Mouse (Mus musculus) limb, embryonic 10.5 days (tissue): ENCODE measurements around the gene Sdc4. TPM values are rescaled to one million over a fixed set of nuclear protein-coding genes. Genes with fewer than 3 reads are reported as not detected.
A peak's percentile ranks its signal among the peaks of the same experiment; 100 is the strongest.

Experiments
- DNase-seq: peaks from one replicate; pipeline ENCODE4 v3.0.0-alpha.2; 2017; ENCODE audit warnings: low spot score
- H3K27ac ChIP-seq: fragments of 300-500 bp; sonication (generic); 2 replicates; pipeline ENCODE4 v1.5.1; 2016; ENCODE audit warnings: mild to moderate bottlenecking
- H3K27me3 ChIP-seq: fragments of 300-500 bp; sonication (generic); 2 replicates; pipeline ENCODE4 v1.6.1; 2016; ENCODE audit warnings: low read depth, mild to moderate bottlenecking; ENCODE audit not compliant: poor library complexity, severe bottlenecking
- H3K36me3 ChIP-seq: fragments of 300-500 bp; sonication (generic); 2 replicates; pipeline ENCODE4 v1.6.1; 2016; ENCODE audit warnings: mild to moderate bottlenecking, moderate library complexity
- H3K4me1 ChIP-seq: fragments of 300-500 bp; sonication (generic); 2 replicates; pipeline ENCODE4 v1.6.1; 2016
- H3K4me3 ChIP-seq: fragments of 300-500 bp; sonication (generic); 2 replicates; pipeline ENCODE4 v1.5.1; 2016; ENCODE audit warnings: mild to moderate bottlenecking, moderate library complexity
- H3K9me3 ChIP-seq: fragments of 300-500 bp; sonication (generic); replicated peaks from 2 replicates; pipeline ENCODE4 v1.6.1; 2016; ENCODE audit warnings: mild to moderate bottlenecking
- WGBS: fragments of 180-500 bp; shearing (Covaris S2); methylation state at CpG from one replicate; pipeline ENCODE4 v1.1.7; 2016; 5-methylcytosine and 5-hydroxymethylcytosine counted together
- polyA plus RNA-seq: library from polyadenylated mRNA; unstranded; fragments of >200 nt; fragmentation: Nextera tagmentation; extraction: Ambion mirVana; gene quantifications from 2 replicates; pipeline ENCODE4 v1.2.1, GENCODE M21; 2016

The Sdc4 gene
- polyA plus RNA-seq, 1 experiment from 2014 or later = 24.2 TPM

DNA sequence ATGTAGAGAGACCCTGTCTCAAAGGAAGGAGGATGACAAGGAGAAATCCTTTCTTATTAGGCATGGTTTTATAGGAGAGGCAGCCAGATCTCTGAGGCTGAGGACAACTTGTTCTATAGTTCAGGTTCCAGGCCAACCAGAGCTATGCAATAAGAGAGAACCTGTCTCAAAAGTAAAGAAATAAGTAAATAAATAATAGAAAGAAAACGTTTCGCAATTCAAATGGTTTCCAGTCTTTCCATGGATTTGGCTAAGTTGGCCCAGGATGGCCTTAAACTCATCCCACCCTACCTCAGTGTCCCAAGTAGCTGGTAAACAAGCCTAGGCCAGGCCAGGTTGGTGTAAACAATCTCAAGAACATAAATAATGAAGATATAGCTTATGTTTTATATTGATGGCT is 1.0 kb upstream of the Sdc4 start:
- no peak for DNase-seq
- peaks cover 42% of the 10 kb centered on the region for H3K27me3 ChIP-seq
- no peaks in the 10 kb centered on the region for H3K36me3 ChIP-seq
- H3K9me3 ChIP-seq = no peaks in the 10 kb centered on the region
- H3K4me1 ChIP-seq = peaks cover 41% of the 10 kb centered on the region
- H3K27ac ChIP-seq = no peak overlapping the region
- no peak overlapping the region for H3K4me3 ChIP-seq
- 80% methylated on average over 2 of the region's 2 CpGs for WGBS

DNA sequence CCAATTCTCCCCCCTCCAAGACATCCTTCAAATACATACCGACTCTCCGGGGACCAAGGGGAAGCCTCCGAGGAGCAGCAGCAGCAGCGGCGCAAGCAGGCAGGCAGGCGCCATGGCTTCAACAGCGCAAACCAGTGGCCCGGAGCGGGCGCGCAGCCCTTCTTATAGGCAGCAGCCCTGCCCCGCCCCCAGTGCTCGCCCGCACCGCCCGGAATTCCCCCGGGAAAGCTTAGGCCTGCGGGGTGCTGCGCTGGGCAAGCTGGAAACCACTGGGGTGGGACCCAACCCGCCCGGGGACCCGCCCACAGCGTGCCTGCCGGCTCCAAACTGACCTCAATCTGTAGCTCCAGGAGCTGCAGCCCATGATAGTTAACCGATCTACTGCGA is 643 bp downstream of the Sdc4 start:
- H3K27me3 ChIP-seq = peaks cover 48% of the 10 kb centered on the region
- H3K9me3 ChIP-seq = no peaks in the 10 kb centered on the region
- peak overlapping the region; percentile 68 for H3K4me3 ChIP-seq
- WGBS = under 1% methylated on average over 26 of the region's 26 CpGs
- peaks cover 53% of the 10 kb centered on the region for H3K4me1 ChIP-seq
- no peaks in the 10 kb centered on the region for H3K36me3 ChIP-seq
- peak; percentile 89 for DNase-seq
- peak overlapping the region; percentile 88 for H3K27ac ChIP-seq

DNA sequence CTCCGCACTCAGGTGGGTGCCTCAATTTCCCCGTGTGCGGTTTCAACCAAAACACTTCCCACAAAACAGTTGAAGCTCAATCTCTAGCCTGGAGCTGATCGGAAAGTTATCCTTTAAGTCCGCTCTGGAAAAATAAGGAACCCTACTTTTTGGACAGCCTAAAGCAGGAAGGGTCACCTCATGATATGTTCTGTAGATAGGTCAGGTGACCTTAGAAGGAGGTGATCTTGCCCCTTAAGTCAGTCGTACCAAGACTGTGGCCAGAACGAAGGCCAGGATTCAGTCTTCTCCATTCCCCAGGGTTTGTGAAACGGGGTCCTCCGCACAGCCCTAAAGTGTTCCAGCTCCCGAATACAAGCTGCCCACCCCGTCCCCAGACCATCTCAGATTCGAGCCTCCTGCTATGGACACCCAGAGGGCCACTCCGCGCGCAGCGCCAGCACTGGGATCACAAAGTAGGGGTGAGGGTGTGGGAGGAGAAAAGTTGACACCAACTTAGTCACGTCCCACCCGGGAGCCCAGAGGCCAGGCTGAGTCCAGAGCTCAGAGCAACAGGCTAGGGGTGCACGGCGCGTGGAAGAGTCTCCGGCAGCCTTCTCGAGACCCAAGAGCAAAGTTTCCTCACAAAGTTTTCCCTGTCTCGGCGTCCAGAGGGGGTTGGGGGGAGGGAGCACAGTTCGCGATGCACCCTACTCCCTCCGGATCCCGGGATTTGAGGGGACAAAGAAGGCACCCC is 1.2 kb downstream of the Sdc4 start:
- Histone ChIP-seq H3K27me3 (peaks cover 48% of the 10 kb centered on the region), H3K36me3 (no peaks in the 10 kb centered on the region), H3K9me3 (no peaks in the 10 kb centered on the region), H3K4me1 (peaks cover 58% of the 10 kb centered on the region), H3K4me3 (peak overlapping the region; percentile 68), H3K27ac (peak overlapping the region; percentile 88)
- WGBS = 1% methylated on average over 29 of the region's 29 CpGs
- peak; percentile 64 for DNase-seq

DNA sequence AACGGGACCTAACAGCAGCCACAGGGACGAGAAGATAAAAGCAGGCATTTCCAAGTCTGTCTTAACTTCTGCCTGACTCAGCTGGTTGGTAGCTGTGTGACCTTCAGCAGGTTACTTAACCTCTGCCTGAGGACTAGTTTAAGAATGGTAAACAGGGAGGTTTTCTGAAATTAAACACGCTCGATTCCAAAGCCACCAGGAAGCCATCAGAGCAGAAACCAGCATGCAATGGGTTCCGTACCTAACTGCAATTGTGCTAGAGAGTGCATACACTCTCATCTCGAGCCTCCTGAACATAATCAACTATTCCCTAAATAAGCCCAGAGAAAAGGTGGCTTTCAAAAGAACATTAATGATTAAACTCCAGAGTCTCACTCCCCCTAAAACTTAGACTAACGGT is 2.0 kb downstream of the Sdc4 start:
- 33% methylated on average over 7 of the region's 7 CpGs for WGBS
- no peak for DNase-seq
- Histone ChIP-seq H3K27me3 (peaks cover 48% of the 10 kb centered on the region), H3K9me3 (no peaks in the 10 kb centered on the region), H3K36me3 (no peaks in the 10 kb centered on the region), H3K27ac (0 out of 2 replicates have a peak overlapping the region, but pooled peaks have one; percentile 14), H3K4me1 (peaks cover 66% of the 10 kb centered on the region), H3K4me3 (peak overlapping the region; percentile 68)

DNA sequence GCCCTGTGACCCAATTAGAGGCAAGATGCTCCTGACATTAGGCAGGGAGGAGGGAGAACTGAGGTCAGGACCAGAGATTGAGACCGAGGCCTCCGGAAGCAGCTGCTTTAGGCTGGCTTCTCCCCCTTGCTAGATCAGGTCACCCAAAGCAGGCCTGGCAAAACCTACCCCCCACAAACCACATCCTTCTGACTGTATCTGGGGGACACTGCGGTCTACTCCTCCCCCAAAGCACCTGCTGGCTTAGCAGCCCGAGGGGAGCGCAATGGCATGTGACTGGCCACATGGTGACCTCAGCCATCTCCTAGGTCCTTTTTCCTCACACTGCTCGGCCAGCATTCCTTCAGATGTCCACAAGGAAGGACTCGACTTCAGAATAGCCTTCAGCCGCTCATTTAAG is 2.5 kb downstream of the Sdc4 start:
- Histone ChIP-seq H3K4me3 (peak overlapping the region; percentile 68), H3K27me3 (peaks cover 50% of the 10 kb centered on the region), H3K9me3 (no peaks in the 10 kb centered on the region), H3K4me1 (peaks cover 72% of the 10 kb centered on the region), H3K27ac (0 out of 2 replicates have a peak overlapping the region, but pooled peaks have one; percentile 14), H3K36me3 (no peaks in the 10 kb centered on the region)
- 34% methylated on average over 8 of the region's 8 CpGs for WGBS
- DNase-seq = no peak

DNA sequence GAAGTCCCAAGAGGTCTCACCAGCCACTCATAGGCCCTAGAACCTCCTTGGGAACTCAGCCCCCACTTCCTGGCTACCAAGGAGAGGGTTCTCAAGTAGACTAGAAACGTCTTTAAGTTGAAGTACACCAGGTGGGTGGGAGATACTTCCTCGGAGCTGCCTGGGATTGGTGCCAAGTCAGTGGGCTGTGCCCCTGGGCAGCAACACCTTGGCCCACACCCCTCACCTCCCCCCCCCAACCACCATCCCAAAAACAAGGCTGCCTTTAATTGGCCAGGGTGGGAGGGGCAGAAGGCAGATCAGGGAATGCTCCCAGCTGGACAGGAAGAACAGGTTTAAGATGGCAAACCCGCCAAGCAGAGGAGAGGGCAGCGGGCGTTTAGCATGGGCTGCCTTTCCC is 3.4 kb downstream of the Sdc4 start:
- 70% methylated on average over 5 of the region's 5 CpGs for WGBS
- no peaks in the 10 kb centered on the region for H3K9me3 ChIP-seq

DNA sequence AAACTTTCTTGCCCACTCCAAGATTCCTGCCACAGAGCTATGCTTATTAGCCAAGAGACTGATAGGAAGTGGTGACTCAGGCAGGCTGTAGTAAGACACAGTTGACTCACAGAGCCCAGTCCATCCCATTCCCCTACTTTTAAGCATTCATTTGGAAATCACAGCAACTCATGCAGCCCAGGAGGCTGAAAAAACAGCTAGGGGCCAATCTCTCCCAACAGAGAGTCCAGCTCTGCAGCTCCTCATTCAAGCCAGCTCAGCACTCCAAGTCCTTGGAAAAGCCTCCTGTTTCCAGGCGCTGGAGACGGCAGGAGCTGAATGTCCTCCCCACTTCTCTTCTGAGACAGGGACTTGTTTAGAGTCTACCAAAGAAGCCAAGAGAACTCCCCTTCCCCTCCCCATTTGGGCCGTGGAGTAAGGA is 4.7 kb downstream of the Sdc4 start:
- no peak for DNase-seq
- WGBS = 75% methylated on average over 3 of the region's 3 CpGs
- H3K27ac ChIP-seq = no peak overlapping the region
- peaks cover 46% of the 10 kb centered on the region for H3K27me3 ChIP-seq
- H3K36me3 ChIP-seq = no peaks in the 10 kb centered on the region
- no peak overlapping the region for H3K4me3 ChIP-seq
- H3K4me1 ChIP-seq = peaks cover 92% of the 10 kb centered on the region
- no peaks in the 10 kb centered on the region for H3K9me3 ChIP-seq

More for the DNA sequence above, 3.4 kb downstream of the Sdc4 start:
- Histone ChIP-seq H3K36me3 (no peaks in the 10 kb centered on the region), H3K4me1 (peaks cover 80% of the 10 kb centered on the region), H3K27me3 (peaks cover 48% of the 10 kb centered on the region), H3K27ac (no peak overlapping the region), H3K4me3 (no peak overlapping the region)
- no peak for DNase-seq

DNA sequence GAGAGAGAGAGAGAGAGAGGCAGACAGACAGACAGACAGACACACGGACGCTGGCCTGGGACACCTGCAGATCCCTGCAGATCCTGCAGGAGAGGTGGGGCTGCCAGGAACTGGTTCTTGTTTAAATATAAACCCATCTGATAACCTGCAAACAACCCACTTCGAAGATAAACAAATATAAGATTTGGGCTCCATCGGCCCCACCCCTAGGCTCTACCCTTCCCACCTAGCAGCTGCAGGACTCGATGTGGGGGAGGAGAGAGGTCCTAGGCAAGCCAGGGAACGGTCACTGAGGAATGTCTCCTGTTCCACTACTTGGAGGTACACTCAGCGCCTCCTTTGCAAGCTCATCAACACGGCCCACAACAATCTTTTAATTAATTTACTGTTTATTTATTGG is 5.4 kb downstream of the Sdc4 start:
- no peak overlapping the region for H3K4me3 ChIP-seq
- no peaks in the 10 kb centered on the region for H3K9me3 ChIP-seq
- H3K4me1 ChIP-seq = peaks cover 87% of the 10 kb centered on the region
- H3K27ac ChIP-seq = no peak overlapping the region
- H3K36me3 ChIP-seq = no peaks in the 10 kb centered on the region
- DNase-seq = no peak
- WGBS = 56% methylated on average over 8 of the region's 8 CpGs
- H3K27me3 ChIP-seq = peaks cover 46% of the 10 kb centered on the region

DNA sequence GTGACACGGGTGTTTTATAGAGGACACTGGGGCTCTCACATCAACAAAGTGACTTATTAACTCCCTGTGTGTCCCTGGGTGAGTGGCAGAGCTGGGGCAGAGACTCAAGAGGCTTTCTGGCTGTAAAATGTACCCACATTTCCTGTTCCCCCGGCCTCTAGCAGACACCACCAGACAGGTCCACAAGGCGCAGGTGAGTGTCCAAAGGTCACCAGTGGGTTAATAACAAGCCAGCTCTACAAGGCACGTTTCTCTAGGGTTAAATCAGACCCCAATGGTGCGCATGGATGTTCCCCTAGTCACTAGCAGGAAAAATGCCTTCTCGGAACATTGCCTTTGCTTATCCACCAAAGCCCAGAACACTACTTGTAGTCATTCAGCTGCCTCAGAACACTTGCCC is 6.0 kb downstream of the Sdc4 start:
- H3K4me1 ChIP-seq = peaks cover 87% of the 10 kb centered on the region
- H3K4me3 ChIP-seq = no peak overlapping the region
- H3K27me3 ChIP-seq = peaks cover 46% of the 10 kb centered on the region
- H3K9me3 ChIP-seq = no peaks in the 10 kb centered on the region
- DNase-seq = no peak
- 68% methylated on average over 6 of the region's 6 CpGs for WGBS
- H3K27ac ChIP-seq = no peak overlapping the region
- no peaks in the 10 kb centered on the region for H3K36me3 ChIP-seq

DNA sequence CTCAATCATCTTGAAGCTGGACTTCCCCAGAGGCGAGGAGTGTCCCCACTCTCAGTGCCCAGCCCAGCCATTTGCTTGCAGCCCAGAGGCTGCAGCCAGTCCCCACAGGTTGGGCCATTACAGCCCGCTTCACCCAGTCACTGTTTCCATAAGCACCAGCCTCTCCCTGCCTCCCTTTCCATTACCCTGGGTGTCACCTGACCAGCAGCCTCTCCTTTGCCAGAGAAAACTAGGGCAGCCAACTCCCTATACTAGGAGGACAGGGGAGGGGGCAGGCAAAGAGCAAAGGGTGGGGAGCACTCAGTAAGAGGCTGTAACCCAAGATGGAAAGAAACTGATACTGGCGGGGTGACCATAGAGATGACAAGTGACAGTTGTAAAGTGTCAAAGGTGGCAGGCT is 6.7 kb downstream of the Sdc4 start:
- H3K9me3 ChIP-seq = no peaks in the 10 kb centered on the region
- no peak for DNase-seq
- peaks cover 87% of the 10 kb centered on the region for H3K4me1 ChIP-seq
- 41% methylated on average over 3 of the region's 3 CpGs for WGBS
- H3K4me3 ChIP-seq = peak overlapping the region; percentile 24; the same call in 1 of the 2 replicates
- H3K27me3 ChIP-seq = peaks cover 43% of the 10 kb centered on the region
- H3K36me3 ChIP-seq = no peaks in the 10 kb centered on the region
- peak overlapping the region; percentile 77 for H3K27ac ChIP-seq

DNA sequence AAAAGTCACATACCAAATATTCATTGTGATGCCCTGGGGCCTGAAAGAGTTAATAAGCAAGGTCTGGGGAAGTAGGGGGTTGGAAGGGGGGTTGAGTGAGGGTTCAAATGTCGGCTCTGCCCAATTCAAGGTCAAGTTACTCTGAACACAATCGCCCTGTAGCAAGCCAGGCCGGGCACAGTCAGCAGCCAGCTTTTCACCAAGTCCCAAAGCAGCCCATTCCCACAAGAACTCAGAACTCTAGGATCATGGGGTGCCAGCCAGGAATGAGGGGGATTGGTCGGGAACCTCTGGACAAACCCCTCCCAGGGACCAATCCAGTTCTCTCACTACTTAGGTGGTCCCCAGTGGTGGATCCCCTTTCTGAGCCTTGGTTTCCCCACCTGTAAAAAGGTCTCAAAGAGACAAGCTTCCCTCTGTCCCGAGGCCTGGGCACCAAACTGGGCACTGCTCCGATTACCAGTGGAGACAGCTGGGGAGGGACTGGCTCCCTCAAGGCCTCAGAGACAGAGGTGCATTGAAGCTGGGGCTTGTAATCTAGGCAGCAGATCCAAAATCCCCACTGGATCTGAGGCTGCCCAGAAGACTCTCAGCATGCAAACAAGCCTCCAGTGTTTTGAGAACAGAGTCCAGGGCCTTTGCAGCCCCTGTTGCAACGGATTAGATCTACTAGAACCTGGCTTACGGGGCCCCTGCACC is 7.3 kb downstream of the Sdc4 start:
- DNase-seq = no peak
- H3K9me3 ChIP-seq = no peaks in the 10 kb centered on the region
- H3K4me1 ChIP-seq = peaks cover 87% of the 10 kb centered on the region
- 23% methylated on average over 8 of the region's 8 CpGs for WGBS
- no peaks in the 10 kb centered on the region for H3K36me3 ChIP-seq
- H3K27me3 ChIP-seq = peaks cover 43% of the 10 kb centered on the region
- peak overlapping the region; percentile 77 for H3K27ac ChIP-seq
- peak overlapping the region; percentile 24 for H3K4me3 ChIP-seq

DNA sequence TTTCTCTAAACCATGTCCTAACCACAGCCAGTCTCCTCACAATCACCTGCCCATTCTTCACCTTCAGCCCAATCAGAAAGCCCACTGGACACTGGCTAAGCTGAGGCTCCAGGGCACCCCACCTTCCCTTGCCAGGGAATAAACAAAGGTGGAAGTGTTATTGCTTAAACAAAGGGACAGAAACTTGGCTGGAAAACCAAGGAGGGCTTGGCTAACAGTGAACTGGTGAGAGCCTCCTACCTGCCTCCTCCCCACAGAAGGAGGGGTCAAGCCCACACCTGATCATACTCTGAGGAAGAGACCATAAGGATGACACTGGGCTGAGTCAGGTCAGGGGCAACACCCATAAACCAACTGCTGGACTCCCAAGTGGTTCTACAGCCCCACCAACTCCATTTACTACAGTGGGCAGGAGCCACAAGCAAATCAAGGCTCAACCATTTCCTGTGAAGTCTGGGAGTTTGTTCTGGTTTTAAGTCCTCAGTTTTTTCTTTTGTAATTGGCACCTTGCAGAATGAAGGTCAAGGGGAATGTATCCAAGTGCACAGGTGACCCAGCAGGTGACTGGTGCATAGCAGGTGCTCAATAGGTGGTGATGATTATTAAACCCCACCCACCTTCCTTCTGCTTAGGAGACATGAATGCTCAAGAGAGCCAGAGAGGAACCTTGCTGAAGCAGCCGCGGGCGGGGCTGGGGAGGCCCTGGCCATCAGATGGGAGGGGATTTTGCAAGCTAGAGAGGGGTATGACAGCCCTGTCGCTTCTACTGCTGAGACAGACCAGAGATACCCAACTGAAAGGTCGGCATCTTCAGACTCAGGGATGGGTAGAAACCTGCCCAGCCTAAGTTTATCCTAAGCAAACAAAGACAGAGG is 8.2 kb downstream of the Sdc4 start:
- Histone ChIP-seq H3K9me3 (no peaks in the 10 kb centered on the region), H3K27ac (peak overlapping the region; percentile 54; the same call in 1 of the 2 replicates), H3K4me3 (no peak overlapping the region), H3K36me3 (no peaks in the 10 kb centered on the region), H3K4me1 (peaks cover 87% of the 10 kb centered on the region), H3K27me3 (peaks cover 46% of the 10 kb centered on the region)
- no peak for DNase-seq
- 53% methylated on average over 5 of the region's 5 CpGs for WGBS
